Mouse (Mus musculus): ENCODE results near the gene Eef1akmt2. TPM values are rescaled to one million over a fixed set of nuclear protein-coding genes. Genes with fewer than 3 reads are reported as not detected.

The Eef1akmt2 gene
- total RNA-seq, 2 experiments from 2014 or later, result 31.6 to 36.7 TPM

DNA sequence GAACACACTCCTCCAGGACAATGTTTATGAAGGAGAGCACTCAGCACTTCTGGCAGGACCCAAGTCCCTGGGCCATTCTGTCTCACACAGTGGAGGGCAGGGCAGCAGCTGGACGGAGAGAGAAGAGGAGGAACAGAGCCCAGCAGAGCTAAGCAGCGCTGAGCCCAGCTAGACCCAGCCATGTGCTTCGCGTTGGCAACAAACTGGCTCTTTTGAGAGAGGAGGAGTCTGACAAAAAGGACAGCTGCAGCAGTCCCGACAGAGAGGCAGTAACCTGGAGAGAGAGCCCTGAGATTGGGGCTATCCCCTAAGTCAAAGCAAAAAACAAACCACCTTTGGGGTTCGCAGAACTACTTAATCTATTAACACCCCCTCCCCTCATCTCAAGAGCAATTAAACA is 42.1 kb downstream of the Eef1akmt2 start:
- DNase-seq, result peak; percentile 61 to 74

DNA sequence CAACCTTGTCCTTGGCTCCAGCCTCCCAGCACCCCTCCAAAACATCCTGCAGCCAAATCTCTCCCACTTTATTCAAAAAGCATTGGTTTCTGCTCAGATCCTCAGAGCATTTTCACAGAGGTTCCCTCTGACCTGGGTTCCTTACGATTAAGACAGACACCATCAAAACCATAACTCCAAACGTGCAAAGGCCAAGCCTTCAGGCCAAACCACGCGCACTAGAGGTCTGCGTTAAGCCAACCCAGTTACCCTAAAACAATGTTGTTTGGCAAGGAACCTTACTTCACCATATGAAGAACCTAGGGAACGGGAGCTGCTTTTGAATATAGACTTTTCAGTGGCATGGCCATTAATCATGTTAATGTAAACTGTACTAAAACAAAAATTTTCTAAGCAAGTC is 42.8 kb downstream of the Eef1akmt2 start:
- peak in 1 of 2 experiments; percentile 2 for DNase-seq

DNA sequence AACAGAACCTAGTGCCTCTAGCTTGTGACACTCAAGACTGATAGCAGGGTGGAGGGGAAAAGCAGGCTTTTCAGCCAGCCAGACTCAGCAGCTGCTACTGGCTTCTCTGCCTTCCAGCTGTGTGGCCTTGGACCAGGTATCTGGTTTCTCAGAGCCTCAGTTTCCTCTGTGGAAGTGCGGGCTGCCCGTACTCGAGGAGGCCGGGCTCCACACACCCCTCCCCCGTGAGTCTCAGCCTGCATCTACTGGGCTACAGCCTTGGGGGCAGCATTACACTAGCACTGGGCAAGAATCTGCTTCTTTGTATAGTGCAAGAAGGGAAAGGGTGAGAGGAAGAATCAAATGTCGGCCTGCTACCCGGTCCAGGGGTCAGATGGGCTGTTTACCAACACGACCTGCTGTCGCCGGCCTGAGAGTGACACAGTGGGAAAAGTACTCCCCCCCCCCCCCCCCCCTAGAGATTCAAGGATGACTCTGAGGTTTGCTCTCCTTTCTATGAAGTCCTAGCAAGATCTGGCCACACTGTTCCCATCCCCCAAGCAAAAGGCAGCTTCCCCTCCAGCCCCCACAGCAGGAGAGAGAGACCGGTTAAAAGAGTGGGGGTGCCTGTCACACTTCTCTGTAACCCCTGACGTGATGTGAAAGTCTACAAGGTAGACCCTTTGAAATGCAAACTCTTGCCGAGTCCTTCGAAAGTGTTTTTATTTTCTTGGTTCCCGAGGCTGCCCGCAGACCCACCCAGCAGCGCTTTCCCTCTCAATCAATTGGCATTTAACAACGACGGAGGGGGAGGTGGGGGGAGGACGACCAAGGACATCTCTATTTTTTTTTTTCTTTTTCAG is 43.4 kb downstream of the Eef1akmt2 start:
- peak in 1 of 2 experiments; percentile 33 for DNase-seq

DNA sequence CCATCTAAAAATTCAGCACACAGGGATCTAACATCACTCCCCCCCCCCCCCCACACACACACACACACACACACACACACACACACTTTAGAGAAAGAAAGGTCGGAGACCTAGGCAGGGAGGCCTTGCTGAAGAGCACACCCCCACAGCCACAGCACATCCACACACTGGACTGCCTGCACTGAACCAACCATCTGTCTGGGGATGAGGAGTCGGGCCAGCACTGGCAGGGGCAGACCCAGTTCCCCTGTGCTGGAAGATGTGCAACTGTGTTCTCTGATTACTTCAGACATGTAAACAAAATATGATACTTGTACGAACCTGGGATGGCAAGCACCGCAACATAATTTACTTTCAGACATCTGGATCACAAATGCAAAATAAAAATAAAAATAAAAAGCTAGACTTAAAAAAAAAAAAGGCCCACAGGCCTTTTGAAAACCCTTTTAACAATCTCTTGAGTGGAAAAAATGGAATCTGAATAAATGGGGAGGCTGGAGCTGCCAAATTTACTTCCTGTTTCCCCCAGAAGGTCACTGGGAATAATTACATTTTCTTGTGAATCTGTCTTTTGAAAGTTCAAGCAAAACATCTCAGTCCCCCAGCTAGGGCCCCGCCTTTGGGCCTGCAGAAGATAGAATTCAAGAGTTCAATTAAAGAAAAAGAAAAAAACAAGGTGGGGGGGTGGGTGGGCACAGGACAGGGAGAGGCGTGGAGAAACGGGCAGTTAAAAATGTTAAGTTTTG is 44.2 kb downstream of the Eef1akmt2 start:
- DNase-seq, result peak in 1 of 2 experiments; percentile 20

DNA sequence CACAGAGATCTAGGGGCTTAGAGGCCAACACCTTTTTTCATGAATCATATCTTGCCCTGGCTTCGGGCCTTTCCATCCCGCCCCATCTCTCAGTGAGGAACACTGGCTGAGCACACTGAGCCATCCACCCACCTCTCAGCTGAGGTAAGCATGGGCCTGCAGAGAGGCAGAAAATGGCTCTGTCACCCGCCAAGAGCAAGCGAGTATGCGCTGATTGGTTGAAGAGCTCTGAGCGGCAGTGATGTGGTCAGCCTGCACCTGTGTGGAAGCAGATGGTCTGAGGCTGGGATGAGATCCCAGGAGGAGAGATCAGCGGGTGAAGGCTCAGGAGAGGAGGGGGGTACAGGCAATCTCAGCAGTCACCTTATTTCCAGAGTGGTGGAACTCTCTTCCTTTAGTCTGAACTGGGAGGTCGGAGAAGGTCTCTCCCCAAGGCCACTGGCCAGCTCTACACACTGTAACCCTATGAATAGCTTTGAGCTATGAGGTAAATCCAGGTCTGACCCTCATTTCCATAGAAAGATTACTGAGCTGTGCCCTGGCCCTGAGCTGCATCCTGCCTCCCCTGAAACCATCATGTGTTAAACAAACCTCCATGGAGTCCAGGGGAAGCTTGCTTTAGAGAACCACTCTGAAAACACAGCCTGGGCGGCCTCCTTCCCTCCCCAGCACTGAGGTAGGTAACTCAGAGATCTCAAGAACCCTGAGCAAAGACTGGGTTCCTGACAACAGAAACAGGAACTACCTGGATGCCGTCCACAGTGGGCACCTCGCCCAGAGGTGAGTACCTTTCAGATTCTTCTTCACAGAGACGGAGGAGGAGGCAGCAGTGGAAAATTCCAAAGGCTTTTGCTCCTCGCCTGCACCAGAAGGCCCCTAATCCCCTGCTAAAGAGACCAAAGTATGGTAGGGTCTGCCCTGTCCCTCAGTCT is 45.3 kb downstream of the Eef1akmt2 start:
- peak in 1 of 2 experiments; percentile 12 for DNase-seq

DNA sequence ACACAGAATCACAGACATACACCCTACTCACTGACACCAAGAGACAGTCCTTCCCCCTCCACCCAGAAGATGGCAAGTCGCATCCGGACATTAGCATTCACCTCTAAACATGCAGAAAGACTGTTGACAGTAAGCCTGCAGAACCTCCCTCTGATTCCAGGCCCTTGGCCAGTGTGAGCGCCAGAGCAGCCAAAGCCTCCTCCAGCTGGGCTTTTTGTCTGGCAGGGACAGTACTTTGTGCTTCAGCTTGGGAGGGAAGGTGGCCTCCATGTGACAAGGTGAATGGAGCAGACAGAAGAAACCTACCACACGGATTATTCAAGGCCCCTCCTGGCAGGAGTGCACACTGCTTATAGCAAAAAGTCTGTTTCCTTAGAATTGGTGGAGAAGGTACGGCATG is 46.2 kb downstream of the Eef1akmt2 start:
- DNase-seq, result peak in 1 of 2 experiments; percentile 18

DNA sequence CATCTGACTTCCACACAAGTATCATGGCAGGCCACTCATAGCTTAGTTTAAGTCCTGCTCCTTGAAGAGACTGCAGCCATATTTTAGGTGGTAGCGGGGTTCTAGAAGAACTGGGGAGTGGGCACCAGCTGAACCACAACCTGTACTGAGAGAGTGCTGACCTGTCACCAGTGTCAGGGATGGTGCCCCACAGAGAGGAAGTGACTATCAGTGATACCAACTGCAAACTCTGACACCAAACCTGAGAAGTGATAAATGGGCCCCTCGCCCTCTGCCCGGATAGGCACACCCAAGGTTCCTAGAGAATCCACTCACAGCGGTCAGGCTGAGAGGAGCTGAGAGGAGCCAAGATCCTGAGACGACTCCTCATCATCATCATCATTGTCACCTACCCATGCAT is 47.5 kb downstream of the Eef1akmt2 start:
- no peak for DNase-seq

DNA sequence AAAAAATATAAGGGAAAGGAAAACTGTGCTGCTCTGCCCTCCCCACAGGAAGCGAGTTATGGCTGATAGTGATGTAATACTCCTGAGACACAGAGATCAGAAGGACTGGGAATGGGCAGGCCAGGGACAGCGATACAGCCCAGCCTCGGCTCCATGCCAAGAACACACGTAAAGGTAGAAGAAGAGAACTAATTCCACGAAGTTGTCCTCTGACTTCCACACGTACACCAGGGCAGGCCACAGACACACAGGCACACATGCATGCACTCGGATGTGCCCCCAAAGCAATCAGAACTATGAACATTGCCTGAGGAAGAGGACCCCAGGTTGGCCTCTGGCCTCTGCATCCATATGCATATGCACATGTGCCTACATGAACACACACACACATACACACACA is 48.0 kb downstream of the Eef1akmt2 start:
- peak in 1 of 2 experiments; percentile 1 for DNase-seq

DNA sequence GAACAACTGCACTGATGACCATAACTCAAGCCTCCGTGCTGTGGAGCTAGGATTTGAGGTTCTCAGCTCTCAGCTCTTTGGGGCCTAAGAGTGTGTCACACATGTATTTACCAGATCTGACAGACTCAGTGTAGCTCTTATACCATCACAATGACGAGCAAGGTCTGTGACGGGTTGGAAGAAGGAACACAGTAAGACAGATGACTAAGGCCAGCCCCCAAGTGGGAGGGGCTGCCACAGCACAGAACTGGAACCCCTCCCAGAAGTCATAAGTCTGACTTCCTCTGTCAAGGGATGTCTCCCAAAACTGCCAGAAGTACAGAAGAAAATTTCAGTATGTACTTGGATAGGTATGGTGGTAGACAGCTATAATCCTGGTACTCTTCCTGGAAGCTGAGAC is 48.5 kb downstream of the Eef1akmt2 start:
- DNase-seq, result no peak

DNA sequence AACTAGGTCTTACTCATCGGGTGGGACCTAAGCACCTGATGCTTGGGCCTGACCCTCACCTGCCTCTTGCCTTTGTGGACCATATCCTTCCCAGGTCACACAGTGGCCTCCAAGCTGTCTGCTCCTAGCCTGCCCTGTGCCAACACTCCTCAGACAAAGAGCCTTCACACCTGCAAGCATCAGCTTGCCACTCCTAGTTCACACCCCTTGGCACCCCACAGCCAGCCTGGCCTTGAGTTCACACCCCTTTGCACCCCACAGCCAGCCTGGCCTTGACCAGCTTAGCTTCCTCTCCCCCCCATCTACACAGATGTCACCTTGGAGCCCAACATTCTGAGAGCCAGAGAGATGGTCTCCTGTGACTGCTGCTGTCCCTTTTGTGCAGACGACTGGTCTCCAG is 49.1 kb downstream of the Eef1akmt2 start:
- DNase-seq, result peak in 1 of 2 experiments; percentile 1

DNA sequence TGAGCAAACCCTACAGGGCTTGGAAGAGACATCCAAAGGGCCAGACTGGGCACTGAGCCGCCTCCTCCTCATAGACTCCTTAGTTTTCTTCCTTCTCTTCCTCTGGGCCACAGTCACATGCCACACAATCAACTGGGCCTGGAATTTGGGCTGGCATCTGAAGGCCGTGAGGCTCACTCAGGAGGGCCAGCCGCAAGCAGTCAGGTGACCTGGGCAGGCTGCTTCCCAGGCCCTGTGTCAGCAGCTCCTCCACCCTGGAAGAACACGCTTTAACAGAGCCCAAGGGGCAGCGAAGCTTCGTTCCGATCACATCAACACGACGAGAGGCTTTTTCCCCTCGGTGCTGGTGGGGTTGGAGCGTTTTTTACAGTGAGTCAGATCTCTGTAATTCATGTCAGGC is 49.8 kb downstream of the Eef1akmt2 start:
- DNase-seq, result peak in 1 of 2 experiments; percentile 3

DNA sequence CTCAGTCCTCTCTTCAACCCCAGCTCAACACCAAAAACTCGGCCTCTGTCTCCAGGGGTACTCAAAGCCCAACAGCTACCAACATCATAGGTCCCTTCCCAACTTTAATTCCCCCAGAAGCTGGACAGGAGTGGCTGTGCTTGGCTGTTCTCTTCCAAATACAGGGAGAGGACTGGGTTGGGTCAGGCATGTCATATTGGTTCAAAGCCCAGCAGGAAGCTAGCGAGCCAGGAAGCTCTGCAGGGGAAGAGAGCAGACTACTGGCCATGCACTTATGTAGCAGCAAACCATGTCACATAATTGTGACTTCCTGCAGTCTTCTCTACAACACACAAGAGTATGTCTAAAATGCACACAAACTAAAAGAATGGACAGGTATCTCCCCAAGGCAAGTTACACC is 50.4 kb downstream of the Eef1akmt2 start:
- DNase-seq, result no peak

DNA sequence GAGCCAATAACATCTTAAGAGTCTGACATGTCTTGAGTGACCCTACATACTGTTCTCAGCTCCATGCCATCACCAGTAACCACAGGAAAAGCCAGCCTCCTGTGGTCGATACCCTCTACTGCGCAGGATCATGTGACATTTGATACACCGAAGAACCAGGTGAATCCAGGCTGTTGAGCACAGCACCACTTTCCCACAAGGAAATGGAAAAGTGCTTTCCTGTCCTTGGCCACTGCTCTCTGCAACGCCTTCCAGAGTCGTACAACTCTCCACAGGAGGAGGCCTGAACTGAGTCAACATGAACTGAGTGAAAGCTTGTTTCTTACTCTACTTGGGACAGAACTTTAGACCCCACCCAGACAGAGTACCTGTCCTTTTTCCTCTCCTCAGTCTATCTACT is 51.0 kb downstream of the Eef1akmt2 start:
- no peak for DNase-seq

DNA sequence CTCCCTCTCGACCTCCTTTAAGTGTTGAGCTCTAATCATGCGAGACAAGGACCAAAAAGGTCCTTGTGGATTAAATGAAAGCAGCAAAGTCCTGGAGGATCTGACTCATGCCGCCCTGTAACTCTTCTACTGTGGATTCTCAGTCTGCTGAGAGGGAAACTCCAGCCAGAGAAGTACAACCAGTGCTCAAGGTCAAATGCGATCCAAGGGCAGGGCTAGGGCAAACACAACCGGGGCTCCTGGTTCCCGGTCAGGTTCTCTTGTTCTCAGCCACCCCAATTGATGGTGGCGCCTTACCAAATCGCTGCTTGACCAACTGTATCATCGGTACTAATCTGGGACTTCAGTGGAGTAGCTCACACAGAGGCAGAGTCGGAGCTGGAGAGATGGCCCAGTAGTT is 51.6 kb downstream of the Eef1akmt2 start:
- no peak for DNase-seq

DNA sequence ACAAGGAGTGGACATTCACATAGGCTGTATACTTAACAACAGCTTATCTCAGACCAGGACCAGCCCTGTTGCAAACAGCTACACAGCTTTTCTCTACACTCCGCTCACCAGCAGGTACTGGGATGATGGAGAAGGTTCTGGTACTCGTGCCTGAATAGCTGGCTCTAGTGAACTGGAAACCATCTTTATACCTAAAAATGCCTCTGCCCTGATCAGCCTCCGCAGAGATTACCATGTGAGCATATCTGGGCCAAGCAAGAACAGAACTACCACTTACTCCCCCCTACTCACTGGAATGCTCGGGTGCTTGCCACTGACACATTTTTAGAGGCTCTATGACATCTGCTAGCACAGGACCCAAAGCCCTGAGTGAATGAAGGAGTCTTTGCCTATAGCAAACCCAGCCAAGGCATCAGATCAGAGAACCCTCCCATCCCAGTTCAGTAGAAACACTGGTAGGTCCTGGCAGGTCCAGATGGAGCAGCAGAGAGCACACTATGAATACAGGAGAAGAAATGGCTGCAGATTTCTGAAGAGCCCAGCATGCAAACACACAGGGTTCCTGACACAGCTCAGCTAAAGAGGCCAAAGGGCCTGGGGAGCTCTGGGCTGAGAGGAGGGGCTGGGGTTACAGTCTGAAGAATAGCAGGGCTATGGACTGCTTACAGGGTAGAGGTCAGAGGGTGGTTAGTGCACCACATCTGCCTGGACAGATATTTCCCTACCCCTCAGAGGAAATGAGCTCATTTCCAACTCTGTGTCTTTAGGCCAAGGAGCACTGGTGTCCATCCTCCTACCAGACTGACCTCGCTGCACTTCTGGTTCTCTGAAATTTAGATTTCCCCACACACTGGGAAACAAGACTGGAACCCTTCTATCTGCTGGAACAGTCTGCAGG is 53.1 kb downstream of the Eef1akmt2 start:
- no peak for DNase-seq

DNA sequence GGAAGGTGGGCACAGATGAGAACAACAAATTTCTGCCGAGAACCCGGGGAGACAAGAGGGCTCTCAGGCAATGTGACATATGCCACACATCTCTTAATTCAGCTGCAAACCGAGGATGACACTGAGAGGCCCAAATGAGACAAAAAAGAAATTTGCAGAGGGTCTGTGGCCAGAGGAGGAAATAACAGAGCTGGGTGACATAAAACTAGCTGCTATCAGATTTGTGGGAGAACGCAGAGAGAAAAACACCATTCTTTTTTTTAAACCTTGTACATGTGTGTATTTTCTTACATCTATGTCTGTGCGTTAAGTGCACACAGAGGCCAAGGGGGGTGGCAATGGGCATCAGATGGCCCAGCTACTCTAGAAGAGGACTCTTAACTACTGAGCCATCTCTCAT is 57.3 kb downstream of the Eef1akmt2 start:
- DNase-seq, result no peak

DNA sequence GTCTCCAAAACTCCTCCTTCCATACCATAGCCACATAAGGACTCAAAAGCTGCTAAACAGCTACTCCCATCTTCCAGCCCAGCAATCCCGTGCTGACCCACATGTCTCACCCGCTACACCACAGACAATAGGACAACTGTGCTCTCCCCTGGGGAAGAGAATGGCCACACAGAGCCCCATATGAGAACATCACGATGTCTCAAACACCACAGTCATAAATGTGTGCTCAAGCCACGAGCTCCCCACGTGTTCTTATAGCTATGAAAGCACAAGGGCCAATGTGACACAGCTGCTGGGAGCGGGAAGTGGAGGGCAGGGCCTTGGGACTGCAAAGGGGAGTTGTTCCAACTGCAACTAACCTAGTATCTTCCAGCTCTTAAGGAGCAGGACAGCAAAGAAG is 59.0 kb downstream of the Eef1akmt2 start:
- DNase-seq, result no peak

DNA sequence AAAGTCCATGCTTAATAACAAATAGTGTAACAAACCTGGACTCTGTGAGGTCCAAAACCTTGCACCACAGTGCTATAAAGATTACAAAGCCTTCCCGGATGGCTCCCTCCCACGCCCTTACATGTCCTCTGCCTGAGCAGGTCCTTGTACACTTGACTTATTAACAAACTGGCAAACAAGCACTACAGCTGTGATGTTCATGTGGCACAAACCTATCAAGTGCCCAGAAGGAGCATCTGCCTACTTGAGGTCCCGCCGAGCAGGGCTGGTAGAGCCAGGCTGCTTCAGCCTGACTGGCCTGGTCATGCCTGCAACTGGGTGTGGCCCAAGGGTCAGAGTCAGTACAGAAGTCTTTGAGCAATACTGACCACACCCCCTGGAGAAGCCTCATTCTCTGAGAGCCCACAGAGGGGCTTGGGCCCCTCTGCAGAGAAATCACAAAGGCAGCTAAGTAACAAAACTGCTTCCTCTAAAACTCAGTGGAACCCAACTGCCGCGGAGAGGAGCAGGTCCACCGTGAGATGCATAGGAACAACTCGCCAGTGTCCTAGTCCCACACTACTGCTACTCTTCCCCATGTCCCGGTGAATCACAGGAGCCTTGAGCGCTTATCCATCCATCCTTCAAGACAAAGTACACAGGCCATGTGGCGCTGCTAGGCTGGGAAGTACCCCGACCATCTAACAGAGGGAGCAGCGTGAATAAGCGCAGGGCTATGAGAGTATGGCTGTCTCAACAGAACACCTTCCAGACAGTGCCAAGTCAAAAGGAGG is 61.8 kb downstream of the Eef1akmt2 start:
- no peak for DNase-seq

DNA sequence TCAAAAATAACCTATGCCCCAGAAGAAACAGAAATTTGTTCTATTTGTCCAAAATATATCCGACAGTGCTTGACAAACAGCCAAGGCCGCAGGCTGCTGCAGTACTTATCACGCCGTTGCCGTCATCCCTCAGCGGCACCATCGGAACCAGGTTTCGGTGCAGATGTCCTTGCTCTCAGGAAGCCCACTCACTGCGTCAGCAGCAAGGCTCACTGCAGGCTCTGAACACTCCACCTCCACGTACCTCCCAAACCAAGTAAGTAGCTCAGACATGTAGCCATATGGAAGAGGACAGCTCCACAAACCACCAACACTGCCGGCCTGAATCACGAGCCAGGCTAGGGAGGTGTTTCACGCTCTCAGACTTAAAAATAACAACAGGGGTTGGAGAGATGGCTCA is 63.6 kb downstream of the Eef1akmt2 start:
- DNase-seq, result peak; percentile 69 to 70

DNA sequence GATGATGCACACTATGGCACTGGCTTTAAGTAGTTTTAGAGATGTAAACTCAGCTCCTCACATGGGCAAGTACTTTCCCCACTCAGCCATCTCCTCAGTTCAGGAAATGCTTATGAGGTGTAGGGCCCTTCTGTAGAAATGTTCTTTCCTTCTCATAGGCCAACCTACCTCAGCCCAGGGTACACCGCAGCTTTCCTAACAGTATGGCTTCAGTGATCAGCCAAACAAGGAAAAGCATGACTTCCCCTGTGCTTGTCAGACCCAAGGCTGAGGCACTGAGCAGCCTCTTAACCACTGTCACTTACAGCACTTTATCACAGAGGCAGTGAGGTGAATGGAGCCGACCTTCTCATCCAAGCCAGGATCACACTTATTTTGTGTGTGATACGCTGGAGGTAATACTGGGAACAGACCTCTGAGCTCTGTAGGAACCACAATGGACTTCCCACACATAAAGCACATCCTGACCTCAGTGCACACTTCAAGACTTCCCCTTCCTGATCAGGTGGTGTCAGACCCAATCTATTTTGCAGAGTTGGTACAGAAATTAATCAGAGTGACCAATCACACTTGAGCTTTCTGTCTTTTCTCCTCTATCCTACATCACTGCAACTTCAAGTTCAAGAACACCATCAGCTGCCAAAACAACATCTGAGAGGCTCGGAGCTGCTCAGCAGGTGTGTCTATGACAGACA is 64.8 kb downstream of the Eef1akmt2 start:
- no peak for DNase-seq

Measured in layer of hippocampus, postnatal 36 days (tissue).